Mouse (Mus musculus): ENCODE data around the gene Xpc. TPM values are rescaled to one million over a fixed set of nuclear protein-coding genes. Genes with fewer than 3 reads are reported as not detected.
"Not testable (repeated sequence)": the region's sequence is repeated elsewhere in the genome, so short reads cannot be mapped to it uniquely, and the experiment has no call there.

The Xpc gene
- total RNA-seq, 2 experiments from 2014 or later, result 9.9 to 11.4 TPM

GRCm38 (mm10) chr6:91473805-91474440 lies 41.8 kb downstream of the Xpc start:
- intact Hi-C loops (cut with DNase I), result no loop called here
- DNase-seq, result no peak

DNA sequence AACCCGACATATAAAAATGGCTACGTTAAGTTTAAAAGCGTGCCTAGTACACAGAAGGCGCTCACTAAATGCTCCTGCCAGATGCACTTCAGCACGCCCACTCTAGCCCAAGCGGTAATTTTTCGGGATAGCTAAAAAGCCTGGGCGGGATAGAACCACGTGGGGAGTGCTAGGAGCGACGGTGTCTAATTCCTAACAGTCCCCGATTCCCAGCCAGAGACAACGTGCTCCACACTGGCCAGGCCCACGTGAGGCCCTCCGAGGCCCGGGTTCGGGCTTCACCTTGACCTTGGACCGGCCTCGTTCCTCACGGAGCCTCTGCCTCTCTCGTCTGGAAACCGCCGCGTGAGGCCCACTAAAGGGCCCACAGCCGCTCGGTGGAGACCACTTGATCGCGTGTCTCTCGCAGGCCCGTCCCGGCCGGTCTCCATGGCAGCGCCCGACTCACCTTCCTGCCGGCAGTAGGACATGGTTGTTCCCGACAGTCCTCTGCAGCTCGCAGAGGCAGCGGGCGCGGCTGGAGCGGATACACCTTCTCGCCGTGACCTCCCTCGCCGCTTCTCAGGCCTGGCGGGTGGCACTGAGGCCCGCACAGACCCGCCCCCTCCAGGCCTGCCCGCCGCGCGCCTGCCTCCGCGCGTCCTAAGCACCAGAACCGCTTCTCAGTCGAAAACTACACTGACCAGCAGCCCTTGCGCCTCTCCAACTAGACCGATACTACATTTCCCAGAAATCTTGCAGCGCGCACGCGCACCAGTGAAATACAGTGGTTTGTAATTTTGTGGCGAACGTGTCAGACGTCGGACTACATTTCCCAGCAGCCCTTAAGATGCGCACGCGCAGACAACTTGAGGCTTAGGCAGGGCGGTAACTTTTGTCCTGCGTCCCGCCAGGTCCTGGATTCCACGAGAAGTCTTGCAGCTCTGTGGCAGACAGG lies 42.6 kb downstream of the Xpc start, which contains the start of the genes Chchd4 and Tmem43:
Gene Chchd4 (minus strand): TSS at position 679 of the 937 bp plus-strand sequence.
Gene Tmem43 (plus strand): TSS at position 836 of the 937 bp plus-strand sequence.
- intact Hi-C loops (cut with DNase I), result no loop called here

DNA sequence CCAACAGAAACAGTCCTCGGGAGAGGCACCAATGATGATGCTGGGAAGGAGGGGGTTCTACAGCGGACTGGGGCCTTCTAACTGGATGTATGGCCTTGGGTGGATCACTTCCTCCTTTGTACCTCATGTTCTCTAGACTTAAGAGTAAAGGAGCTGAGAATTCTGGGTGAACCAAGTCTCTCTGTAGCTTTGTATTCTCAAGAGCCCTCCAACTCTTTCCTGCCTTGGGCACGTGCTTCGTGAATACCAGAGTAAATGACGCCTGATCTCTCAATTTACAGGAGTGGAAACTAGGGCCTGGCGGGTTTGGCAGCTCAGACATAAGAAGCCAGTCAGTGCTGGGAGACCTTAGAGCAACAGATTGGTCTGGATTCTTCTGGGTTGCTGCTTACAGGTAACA lies 43.4 kb downstream of the Xpc start:
- no peak for DNase-seq
- intact Hi-C loops (cut with DNase I), result no loop called here

More for the DNA sequence above, 42.6 kb downstream of the Xpc start, which contains the start of the genes Chchd4 and Tmem43:
- DNase-seq, result peak; percentile 100

DNA sequence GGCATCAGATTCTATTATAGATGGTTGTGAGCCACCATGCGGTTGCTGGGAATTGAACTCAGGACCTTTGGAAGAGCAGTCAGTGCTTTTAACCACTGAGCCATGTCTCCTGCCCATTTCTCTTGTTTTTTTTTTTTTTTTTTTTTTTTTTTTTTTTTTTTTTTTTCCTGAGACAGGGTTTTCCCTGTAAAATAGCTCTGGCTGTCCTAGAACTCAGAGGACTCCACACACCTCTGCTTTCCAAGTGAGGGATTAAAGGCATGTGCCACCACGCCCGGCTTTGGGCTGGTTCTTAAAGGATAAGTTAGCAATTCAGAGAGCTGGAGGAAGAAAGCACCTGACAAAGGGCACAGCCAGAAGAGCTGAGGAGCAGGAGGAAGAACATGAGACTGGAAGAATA lies 44.3 kb downstream of the Xpc start:
- intact Hi-C loops (cut with DNase I); DNase-seq: not testable (repeated sequence)

GRCm38 (mm10) chr6:91470712-91471111 lies 45.0 kb downstream of the Xpc start:
- DNase-seq, result no peak
- intact Hi-C loops (cut with DNase I), result no loop called here

- intact Hi-C loops (cut with DNase I), result no loop called here
- no peak for DNase-seq
These were observed 48.6 kb downstream of the Xpc start for GRCm38 (mm10) chr6:91467106-91467505.

- intact Hi-C loops (cut with DNase I), result no loop called here
- no peak for DNase-seq
These were observed 49.9 kb downstream of the Xpc start for GRCm38 (mm10) chr6:91465756-91466155.

GRCm38 (mm10) chr6:91459471-91459870 lies 56.2 kb downstream of the Xpc start:
- intact Hi-C loops (cut with DNase I), result no loop called here
- no peak for DNase-seq

GRCm38 (mm10) chr6:91454546-91454945 lies 61.1 kb downstream of the Xpc start:
- intact Hi-C loops (cut with DNase I), result no loop called here
- no peak for DNase-seq

- intact Hi-C loops (cut with DNase I), result no loop called here
- DNase-seq, result no peak
These were observed 63.6 kb downstream of the Xpc start for GRCm38 (mm10) chr6:91452056-91452455.

- intact Hi-C loops (cut with DNase I), result no loop called here
- DNase-seq, result no peak
These were observed 66.0 kb downstream of the Xpc start for GRCm38 (mm10) chr6:91449472-91450225.

DNA sequence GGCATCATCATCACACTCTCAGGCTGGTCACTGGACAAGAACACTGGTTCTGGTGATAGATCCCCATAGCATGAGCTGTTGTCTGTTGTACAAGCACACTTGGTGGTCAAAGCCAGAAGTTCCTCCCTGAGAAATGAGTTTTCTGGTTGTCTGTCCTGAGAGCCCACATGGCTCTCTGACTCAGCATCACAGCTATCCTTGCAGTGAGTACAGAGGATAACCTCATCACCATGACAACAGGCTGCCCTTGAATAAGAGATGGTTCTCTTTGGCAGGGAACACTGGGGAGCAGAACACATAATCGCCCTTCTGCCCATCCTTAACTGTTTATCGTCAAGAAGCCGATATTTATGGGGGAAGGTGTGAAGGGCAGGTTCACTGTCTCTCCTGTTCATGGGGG lies 70.4 kb downstream of the Xpc start:
- no peak for DNase-seq
- intact Hi-C loops (cut with DNase I), result no loop called here

DNA sequence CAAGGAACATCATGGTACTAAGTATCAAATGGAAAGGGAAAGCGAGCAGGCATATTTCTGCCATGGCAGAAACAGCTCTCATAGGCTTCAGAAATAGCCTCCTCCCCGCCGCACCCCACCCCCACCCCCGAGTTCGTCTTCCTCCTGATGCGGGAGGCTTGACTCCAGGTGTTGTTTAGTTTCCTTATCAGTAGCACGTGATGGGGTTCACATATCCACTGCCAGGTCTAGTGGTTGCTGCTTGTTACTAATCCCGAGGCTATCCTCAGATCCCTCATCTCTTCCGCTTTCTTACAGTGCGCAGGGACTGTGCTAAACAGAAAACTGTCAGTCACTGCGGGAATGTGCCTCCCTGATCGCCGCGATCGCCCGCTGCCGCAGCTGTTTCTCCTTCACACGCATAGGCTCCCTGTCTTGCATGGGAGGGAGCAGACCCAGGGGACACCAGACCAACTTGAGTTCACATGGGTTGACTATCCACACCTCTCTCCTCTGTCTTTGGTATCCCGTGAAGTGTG lies 74.5 kb downstream of the Xpc start:
- peak in 1 of 2 experiments; percentile 7 for DNase-seq
- intact Hi-C loops (cut with DNase I), result no loop called here

DNA sequence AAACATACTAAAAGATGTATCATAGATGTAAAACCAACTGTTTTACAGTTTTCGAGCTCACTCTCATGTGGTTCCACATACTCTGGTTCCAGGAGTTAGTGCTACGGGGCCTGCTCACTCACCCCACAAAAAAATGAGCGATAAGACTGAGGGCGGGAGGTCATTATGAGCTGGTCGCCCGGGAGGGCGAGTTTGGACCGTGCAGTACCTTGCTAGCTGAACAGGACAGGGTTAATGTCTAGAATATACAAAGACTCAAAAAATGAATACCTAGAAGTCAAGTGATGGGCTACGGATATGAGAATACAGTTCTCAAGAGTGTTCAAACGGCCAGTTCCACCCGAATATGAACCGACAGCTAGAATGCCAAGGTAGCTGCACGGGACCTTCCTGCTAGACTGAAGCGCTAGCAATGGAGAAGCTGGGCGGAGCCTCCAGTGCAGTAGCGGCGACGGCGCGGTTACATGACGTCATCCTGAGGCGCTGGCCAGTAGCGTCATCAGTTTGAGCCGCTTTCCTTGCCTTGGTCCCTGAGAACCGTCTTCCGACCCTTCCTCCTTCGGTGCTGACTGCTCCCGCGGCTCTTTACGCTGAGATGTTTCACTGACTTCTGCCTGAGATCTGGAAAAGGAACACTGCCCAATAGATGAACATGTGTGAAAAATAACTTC lies 75.1 kb downstream of the Xpc start:
- intact Hi-C loops (cut with DNase I), result no loop called here
- DNase-seq, result peak; percentile 97 to 98

Other genes starting within 250 kb of the Xpc start
- gene Wnt7a, start 104.5 kb downstream of the Xpc start, total RNA-seq (2021), result under 1 TPM in 1 of 2 experiments, not detected in 1; 0.45 TPM
- gene Chchd4, start 42.3 kb downstream of the Xpc start, total RNA-seq (2021), result 10 to 100 TPM; 16.9 to 17.4 TPM
- 10 to 100 TPM; 27.0 to 28.4 TPM for gene Tmem43, start 42.2 kb downstream of the Xpc start, total RNA-seq (2021)
- 10 to 100 TPM; 64.7 to 69.5 TPM for gene Lsm3, start within 50 bp of the Xpc start, total RNA-seq (2021)
- 100 to 1,000 TPM; 160 to 173 TPM for gene Slc6a6, start 168.2 kb upstream of the Xpc start, total RNA-seq (2021)

Data from heart, postnatal 10 days (tissue).